Mouse (Mus musculus): Measurements from ENCODE around the gene Phf12. TPM values are rescaled to one million over a fixed set of nuclear protein-coding genes. Genes with fewer than 3 reads are reported as not detected.

Phf12 gene
- 10 to 100 TPM; 39.5 to 41.7 TPM for total RNA-seq (2021)

DNA sequence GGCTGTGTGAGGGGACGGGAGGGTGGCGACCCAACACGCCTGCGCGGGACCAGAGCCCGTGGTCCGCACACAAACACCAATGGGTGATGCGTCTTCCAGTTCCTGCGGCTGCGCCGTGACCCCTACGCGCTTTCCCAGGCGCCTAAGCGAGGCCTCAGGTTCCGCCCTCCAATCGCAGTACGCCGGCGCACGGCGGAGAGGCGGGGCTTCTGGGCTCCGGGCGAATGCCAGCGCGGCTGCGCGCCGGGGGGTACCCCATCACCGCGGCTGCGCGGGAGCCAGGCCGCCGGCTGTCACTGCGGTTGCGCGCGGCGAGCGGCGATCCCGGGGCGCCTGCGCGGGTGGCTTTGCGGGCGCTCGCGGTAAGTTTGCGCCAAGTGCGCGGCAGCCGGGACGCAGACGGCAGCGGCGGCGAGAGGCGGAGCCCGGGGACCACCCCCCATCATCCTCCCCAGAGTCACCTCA lies at the start of gene Phf12:
Phf12 (plus strand) TSS at position 314 of the 465 bp plus-strand sequence.
- intact Hi-C loops (cut with DNase I) = loop anchor here (5.0 kb wide), 1 partner anchor 195 kb away; the partner anchor contains the start of genes Nek8 and Tlcd1
- peak; percentile 100 for DNase-seq

DNA sequence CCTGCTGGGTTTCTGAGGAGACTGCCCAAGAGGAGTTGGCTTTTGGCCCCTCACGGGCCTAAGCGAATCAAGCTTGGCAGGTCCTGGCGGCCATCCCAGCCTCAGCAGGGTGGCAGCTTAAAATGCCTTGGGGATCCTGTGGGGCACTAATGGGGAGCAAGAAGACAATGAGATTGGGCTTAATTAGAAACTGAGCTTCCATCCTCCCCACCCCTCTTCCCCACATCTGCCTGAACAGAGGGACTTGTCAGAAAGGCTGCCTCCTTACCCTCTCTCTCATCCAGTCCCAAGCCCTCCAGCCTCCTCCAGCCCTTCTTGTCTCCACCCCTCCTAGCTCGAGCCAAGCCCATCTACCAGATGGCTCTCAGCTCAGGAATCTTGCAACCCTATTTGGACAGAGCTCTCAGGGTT lies 48.4 kb upstream of the Phf12 start:
- no peak for DNase-seq
- intact Hi-C loops (cut with DNase I) = no loop called here

DNA sequence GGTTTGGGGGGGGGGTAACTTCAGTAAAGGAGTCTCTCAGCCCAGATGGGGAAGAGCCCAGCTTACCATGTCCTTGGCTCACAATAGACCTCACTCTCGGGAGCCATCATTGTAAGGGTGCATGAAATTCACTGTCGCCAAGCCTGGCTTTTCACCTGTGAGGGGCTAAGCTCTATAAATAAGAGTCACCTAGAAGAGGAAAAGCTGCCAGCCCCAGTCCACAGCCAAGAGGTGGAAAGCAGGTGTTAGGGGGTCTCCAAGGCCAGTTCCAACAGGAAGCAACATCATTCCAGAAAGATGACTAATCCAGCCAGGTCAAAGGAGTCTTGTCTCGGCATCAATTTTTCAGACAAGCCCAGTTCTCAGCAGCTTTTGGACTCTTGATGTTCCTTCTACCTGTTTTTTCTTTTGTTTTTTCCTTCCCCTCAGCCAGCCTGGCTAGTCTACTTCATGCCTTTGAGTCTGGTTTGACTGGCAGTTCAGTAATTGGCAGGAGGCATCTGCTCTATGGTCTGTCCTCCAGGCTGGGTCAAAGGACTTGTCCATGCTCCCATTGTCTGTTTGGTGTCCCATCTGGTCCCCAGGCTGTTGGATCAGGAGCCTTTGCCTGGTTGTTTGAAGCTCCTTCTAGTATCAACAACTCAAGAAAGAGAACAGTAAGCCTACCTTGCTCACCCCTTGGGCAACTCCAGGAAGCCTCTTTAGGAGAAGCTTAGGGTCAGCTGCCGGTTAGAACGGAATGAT lies 47.8 kb upstream of the Phf12 start:
- intact Hi-C loops (cut with DNase I) = no loop called here
- DNase-seq = no peak

DNA sequence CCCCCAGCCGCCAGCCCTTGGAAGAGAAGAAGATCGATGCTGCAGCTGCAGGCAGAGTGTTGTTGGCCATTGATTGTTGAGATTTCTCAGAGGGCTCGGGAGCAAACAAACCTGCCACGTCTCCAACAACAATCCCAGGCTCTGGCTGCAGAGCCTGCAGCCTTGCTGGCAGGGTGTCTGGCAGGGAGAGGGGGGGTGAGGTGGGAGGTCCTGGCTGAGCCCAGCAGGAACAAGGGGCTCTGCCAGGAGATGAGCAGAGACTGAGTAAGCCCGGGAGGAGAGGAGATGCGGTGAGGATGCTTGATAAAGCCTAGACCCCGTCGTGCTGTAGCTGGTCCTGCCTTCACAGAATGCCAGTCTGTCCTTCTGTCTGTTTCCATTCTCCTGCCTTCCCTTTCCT lies 45.7 kb upstream of the Phf12 start:
- DNase-seq = no peak
- intact Hi-C loops (cut with DNase I) = no loop called here

DNA sequence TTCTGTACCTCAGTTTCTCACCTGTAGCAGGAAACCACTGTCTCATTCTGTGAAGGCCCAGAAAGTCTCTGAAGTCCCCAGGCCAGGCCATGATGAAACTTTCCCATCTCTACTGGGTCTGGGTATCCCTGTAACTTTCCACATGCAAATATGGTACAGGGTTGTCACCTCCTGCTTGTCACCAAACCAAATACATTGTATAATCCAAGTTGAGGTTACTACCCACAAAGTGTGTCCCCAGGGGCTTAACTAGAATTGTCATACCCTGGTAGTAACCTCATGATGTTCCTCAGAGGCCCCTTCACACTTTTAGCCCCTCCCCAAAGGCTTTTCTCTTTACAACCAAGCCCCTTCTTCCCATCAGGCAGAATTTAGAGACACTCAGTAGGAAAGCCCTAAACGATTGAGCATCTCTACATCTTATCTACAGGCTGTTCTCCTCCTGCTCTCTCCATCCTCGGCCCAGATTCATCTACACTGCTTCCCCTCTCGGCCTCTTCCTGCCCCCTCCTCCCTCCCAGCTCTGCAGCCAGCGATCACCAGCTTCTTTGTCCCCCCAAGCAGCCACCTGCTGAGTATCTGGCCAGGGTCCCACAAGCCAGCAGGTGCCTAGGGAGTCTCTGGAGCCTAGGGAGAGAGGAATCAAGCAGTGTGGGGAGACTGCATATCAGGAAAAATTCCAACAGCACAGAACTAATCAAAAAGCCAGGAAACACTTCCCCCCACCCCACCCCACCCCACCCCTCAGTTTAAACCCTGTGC lies 44.7 kb upstream of the Phf12 start:
- no peak for DNase-seq
- intact Hi-C loops (cut with DNase I) = no loop called here

DNA sequence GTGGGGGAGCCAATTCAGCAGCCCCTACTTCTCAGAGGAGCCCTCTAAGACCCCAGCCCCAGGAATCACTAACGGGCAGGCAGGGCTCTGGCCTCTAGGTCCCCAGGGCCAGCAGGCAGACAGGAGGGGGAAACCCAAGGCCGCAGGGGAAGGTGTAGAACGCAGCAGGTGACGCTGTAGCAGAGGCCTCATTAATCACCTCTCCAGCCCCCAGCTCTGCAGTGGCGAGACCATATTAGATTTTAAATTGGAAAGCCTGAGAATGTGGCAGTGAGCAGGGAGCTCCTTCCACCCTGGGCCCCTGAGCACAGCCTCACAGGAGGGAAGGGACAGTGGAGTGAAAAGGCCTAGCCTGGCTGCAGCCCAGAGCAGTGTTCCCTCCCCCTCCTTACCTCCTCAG lies 40.3 kb upstream of the Phf12 start:
- DNase-seq = no peak
- intact Hi-C loops (cut with DNase I) = no loop called here

DNA sequence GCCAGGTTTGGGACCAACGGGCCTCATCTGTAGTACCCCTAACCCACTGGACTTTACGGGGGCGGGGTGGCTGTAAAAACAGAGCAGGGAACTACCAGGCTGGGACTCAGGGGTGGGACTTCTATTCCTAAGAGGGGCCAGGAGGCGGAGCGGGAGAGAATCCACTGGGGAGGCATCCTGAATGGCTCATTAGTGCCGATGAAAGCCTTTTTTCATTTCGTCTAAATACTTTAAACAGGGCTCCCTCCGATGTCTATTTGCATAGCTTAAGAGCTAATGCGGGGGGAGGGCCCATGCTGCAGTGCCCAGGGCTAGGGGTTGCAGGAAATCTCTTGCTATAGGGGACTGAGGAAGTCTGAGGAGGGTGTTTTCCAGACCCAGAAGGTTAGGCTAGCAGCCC lies 34.7 kb upstream of the Phf12 start:
- intact Hi-C loops (cut with DNase I) = no loop called here

DNA sequence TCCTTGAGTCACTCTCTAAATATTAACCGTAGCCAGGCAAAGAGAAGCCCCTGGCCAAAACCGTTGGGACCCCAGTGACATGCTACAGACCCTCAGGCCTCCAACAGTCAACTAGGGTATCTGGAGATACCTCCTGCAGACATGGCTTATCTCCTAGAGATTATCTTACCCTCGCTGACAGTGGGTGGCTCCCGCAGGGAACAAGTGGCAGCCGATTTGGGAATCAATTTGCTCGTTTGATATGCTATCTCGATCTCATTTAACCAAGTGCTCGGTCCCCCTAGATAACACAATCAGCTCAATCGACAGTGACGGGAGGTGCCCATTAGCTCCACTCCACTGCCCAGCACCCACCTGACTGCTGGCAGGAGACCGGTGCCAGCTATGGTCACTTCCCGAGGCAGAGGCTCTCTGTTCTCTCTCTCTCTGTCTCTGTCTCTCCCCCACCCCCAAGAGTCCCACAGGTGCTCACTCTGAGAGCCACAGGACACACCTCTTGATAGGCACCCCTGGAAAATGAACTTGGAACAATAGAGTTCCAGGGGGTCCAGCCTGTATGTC lies 32.3 kb upstream of the Phf12 start:
- intact Hi-C loops (cut with DNase I) = no loop called here

More for the DNA sequence above, 34.7 kb upstream of the Phf12 start:
- DNase-seq = no peak

DNA sequence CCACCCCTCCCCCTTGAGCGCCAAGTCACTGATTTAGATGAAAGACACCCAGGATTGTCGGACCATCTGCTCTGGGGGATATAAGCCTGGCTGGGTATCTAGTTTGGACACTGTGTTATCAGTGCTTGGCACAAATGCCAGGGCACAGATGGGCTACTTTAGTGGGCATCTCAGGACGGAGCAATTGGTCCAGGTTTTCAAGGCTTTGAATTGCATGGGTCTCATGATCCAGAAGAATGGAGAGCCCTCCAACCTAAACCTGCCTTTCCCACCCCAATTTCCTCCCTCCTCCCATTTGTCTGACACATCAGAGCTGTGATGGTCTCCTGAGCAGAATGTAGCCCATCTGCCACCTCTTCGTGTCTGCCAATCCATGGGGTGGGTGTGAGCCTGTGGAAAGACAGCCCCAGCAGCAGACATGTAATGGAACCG lies 31.7 kb upstream of the Phf12 start:
- intact Hi-C loops (cut with DNase I) = no loop called here
- no peak for DNase-seq

More for the DNA sequence above, 32.3 kb upstream of the Phf12 start:
- no peak for DNase-seq

DNA sequence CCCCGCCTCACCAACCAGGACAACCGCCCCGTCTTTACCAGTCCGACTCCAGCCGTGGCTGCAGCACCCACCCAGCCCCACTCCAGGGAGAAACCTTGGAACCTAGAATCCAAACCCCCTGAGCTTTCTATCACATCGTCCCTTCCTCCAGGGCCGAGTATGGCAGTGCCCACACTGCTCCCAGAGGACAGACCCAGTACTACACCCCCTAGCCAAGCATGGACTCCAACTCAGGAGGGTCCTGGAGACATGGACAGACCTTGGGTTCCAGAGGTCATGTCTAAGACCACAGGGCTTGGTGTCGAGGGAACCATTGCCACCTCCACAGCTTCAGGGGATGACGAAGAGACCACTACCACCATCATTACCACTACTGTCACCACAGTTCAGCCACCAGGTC lies 28.9 kb upstream of the Phf12 start:
- DNase-seq = no peak
- intact Hi-C loops (cut with DNase I) = no loop called here

DNA sequence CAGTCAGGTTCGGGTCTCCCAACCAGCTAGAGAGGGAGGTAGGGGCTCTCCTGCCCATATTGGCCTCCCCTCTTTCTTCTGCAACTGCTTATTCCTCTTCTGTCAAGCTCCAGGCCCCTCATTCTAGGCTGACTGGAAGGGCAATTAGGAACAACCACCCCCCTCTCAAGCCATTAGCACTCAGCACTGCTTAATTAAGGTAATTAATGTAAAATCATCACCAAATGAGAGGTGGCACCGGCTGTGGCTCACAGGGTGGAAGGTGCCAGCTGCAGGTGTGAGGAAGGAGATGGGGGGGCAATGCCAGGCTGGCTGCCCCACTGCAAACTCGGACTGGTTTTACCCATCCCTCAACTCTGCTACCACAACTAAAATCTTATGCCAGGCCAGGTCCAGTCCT lies 26.1 kb upstream of the Phf12 start:
- intact Hi-C loops (cut with DNase I) = loop anchor here (5.0 kb wide), 2 partner anchors 44 to 74 kb away; no protein-coding TSS in a partner anchor
- DNase-seq = no peak

DNA sequence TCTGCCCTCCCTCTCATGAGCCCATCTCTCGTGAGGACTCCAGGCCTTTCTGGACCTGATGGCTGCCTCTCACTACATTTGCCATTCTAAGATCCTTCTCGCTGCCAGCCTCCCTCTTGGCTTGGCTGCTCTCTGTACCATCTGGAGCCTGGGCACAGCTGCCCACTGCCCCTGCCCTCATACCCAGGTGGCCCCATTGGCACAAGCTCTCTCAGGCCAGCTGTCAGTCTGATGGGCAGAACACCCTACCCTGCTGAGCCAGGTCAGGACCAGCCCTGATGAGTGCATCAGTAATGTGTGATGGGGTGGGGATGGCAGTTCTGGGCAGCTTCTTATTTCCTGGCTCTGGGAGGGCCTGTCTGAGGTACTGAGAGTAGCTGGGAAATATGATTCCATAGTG lies 24.3 kb upstream of the Phf12 start:
- DNase-seq = no peak
- intact Hi-C loops (cut with DNase I) = loop anchor here (5.0 kb wide), 2 partner anchors 46 to 76 kb away; no protein-coding TSS in a partner anchor

DNA sequence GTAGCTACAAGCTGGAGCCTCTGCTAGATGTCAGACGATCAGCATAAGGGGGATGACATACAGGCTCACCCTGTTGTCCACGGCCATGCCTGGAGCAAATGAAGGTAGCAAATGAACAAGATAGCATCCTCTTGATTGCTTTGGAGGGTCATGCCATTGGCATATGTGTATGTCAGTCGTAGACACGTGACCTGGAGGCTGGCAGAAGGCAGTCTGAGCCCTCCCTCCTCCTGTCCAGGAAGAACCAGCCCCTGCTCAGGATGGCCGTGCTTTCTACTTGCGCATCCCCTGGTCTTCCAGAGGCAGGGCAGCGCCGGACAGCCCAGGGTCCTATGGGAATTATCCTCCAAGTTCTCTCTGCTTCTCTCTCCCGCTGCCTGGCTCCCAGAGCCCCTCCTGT lies 23.6 kb upstream of the Phf12 start:
- no peak for DNase-seq
- intact Hi-C loops (cut with DNase I) = loop anchor here (5.0 kb wide), 2 partner anchors 47 to 77 kb away; no protein-coding TSS in a partner anchor

DNA sequence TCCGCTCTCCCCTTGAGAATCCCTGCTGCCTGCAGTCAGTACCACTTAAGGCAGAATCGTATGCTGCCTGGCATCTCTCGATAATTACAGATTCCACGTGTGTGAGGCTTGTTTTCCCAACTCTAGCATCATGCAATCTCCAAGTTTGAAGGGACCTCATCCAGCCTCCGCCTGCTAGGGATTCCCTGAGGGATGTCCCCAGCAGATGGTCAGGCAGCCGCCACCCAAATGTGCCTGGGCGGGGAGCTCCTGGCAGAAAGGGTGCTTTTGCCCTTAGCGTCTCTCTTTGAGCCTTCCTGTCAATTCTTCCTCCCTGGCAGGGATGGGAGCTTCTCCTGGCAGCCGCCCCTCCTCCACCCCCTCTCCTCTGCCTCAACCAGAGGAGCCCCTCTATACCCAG lies 22.4 kb upstream of the Phf12 start:
- intact Hi-C loops (cut with DNase I) = no loop called here
- DNase-seq = no peak

DNA sequence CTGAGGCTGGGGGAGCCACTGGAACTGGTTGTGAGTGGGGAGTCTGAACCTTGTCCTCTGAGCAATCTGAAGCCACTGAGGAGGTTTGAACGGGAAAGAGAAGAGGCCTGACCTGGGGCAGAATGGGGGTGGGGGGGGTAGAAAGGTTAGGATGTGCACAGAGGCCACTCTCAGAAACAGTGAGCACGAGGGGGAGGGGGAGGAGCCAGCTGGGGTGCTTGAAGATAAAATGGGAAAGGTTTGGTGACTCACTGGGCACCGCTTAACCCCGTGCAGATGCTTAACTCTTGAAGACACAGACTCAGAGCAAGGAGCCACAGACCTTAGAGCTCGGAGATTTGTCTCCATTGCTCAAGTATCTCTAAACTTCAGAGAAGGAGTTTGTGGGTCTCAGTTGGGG lies 21.7 kb upstream of the Phf12 start:
- intact Hi-C loops (cut with DNase I) = no loop called here
- no peak for DNase-seq

DNA sequence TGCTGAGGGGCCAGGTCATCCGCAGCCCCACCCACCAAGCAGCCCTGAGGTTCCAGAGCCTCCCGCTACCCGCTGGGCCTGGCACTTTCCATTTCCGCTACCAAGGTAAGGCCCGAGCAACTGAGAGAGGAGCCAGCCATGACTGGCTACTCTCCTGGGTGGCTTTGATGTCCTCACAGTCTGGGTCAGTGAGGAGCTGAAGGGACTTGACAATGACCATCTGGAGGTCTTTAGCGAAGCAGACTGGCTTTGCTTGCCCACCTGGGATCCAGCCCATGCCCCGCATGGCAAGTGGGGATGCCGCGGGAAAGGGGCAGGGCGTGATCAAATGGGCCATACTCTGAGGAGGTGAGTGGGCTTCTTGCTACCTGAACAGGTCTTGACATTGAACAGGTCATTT lies 19.6 kb upstream of the Phf12 start:
- DNase-seq = no peak
- intact Hi-C loops (cut with DNase I) = no loop called here

DNA sequence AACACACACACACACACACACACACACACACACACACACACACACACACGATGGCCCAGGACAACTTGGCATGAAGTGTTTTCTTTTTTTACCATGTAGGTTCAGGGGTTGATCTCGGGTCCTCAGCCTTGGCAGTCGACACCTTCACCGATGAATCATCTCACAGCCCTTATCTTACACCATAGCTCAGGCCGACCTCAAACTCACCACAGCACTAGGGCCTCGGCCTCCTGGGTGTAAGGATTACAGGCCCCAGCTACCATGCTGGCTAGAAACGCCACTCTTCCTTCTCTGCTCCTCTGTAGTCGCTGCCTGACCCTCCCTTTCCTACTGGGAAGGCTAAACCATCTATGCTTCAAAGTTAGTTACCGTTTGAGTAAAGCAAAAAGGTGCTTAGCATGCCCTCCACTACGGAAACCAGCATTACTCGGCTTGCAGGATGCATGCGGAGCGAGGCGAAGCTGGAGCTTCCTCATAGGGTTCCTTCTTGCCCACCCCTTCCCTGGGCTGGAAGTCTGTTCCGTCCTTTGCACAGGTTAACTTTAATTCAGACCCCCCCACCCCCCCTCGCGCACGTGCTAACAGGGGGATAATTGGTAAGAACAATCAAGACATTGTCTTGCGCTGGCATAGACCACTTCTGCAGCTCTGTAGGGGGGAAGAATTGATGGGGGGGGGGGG lies 18.0 kb upstream of the Phf12 start:
- DNase-seq = no peak
- intact Hi-C loops (cut with DNase I) = loop anchor here (5.0 kb wide), 1 partner anchor 227 kb away; no protein-coding TSS in a partner anchor

DNA sequence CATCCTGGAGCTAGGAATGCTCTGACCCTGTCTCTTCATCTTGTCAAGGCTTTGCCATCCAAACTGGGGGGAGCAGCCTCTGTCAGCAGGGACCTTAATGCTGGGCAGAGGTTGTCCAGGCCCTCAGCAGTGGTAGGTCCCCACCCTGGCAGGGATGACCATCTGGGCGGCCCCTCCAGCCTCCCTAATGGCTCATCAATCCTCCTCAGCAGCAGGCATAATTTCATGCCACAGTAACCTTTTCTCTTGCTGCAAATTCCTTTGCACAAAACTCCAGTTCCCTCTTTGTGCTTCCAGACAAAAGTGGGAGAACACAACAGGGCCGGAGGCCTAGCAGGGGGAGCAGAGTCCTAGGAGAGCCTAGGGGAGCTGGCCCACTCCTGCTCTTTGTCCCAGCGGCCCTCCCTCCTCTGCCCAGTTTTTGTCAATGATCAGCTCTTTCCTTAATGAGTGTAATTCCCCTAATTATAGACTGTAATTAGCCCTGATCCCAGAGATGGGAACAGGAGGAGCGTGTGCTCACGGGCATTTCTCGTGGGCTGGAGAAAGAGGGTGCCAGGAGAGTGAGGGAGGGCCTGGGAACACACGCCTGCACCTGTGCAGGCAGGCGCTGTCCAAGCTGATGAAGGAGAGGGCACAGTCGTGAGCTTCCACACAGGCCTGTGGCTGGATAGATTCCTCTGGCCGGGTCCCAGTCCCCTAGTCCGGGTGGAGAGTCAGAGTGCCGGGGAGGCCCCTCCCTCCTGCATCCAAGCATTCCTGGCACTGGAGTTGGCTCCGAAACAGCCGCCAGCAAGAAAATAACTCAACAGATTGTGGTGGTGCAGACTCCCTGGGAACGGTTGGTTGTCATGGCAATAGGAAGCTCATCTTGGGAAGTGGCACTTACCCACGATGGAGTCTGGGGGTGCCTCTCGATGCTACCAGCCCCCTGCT lies 17.2 kb upstream of the Phf12 start:
- intact Hi-C loops (cut with DNase I) = loop anchor here (5.0 kb wide), 1 partner anchor 228 kb away; no protein-coding TSS in a partner anchor
- DNase-seq = peak; percentile 61 to 68

DNA sequence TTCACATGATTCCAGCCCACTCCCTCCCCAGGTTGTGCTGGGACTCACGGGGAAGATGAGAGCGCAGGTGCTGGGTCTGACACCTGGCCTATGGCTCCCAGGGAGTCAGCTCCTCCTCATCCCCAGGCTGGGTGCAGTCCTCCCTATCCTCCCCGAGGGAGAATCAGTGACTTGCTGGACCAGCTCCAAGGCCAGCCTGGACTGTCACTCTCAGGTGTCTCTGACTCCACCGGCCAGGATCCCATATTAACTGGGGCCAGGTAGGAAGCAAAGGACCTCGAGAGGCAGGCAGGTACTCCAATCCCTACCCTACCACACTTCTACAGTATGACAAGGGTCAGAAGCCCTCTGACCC lies 16.5 kb upstream of the Phf12 start:
- intact Hi-C loops (cut with DNase I) = loop anchor here (5.0 kb wide), 1 partner anchor 229 kb away; no protein-coding TSS in a partner anchor
- DNase-seq = no peak

DNA sequence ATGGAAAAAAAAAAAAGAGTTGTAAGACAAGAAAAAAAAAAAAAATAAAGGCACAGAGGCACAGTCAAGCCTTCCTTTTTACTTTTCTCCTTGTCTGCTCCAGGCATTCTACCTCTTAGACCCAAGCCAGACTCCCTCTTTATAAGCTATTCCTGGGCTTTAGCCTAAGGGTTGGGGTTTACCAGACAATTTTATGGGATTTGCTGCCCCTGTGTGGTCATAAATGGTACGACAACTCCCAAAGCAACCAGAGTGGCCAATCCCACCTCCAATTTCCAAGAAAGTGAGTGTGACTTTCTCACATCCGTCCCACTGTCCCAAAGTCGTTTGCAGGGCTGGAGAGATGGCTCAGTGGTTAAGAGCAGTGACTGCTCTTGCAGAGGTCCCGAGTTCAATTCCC lies 15.4 kb upstream of the Phf12 start:
- intact Hi-C loops (cut with DNase I) = loop anchor here (1.0 to 5.0 kb wide), 2 partner anchors 140 to 230 kb away; no protein-coding TSS in a partner anchor
- DNase-seq = peak; percentile 84 to 89

Measured in heart, postnatal 10 days (tissue).